Mouse (Mus musculus) retina, adult 2 months (tissue): ENCODE results near the gene Gm9008.
"Not testable (repeated sequence)": the region's sequence is repeated elsewhere in the genome, so short reads cannot be mapped to it uniquely, and the experiment has no call there.

Experiments used
- DNase-seq: peaks from one replicate; pipeline ENCODE4 v3.0.0-alpha.2; 2012; ENCODE audit warnings: low read depth, low spot score

Gene Gm9008

DNA sequence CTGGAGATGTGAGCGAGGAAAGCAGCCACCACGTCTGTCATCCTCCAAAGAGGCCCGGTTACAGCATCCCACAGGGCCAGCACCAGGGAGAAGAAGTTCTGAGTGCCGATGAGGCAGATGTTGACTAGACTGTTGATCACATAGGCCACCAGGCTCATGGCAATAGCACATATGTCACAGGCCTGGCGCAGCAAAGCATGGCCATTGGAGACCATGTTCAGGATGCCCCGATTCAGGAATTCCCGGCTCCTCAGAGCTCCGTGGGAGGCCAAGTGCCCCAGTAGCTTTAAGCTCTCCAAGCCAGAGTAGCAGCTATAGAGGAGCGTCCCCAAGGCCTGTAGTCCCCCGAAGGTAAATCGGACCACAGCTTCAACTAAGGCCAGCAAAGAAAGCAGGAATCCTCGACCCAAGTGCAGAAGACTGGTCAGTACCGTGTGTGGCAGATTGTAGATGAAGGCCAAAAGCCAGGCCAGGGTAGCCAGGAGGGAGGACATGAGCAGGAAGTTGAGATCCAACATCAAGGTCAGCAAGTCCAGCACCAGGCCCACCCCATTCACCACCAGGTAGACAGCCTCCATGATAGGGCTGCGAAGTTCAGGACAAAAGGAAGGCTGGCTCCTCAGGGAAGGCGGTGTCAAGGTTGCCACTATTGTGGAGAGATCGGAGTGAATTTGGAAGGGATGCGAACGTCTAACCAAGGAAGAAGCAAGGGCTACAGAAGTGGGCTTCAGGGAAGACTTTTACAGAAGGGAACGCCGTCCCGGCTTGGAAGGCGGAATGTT is at the start of gene Gm9008:
Gene Gm9008, minus strand, starts transcription at position 731 of the 782 bp plus-strand sequence.
- not testable (repeated sequence) for DNase-seq

DNA sequence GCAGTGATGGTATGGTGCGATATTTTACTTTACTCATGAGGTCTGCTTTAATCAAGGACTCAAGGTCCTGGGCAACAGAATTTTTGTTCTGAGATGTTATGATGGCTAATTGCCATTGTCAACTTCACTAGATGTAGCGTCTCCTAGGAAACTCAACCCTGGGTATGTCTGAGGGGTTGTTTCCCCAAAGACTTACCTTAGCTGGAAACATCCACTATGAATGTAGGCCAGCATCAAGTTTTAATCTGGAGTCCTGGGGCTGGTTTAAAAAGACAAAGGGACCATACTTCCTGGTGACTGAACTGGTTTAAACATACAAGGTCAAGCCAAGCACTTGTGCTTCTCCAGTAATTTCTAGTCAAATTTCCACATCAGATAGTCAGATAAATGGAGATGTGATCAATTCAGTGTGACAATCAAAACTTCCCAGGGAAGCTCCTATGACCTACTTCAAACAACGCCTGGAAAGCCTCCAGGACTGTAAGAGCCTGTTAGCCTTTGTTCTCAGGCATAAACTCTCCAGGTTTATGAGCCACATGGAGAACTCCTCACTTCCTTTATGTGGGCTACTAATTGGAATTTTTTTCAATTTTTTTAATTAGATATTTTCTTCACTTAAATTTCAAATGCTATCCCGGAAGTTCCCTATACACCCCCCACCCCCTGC is 24.5 kb upstream of the Gm9008 start:
- DNase-seq = no peak

DNA sequence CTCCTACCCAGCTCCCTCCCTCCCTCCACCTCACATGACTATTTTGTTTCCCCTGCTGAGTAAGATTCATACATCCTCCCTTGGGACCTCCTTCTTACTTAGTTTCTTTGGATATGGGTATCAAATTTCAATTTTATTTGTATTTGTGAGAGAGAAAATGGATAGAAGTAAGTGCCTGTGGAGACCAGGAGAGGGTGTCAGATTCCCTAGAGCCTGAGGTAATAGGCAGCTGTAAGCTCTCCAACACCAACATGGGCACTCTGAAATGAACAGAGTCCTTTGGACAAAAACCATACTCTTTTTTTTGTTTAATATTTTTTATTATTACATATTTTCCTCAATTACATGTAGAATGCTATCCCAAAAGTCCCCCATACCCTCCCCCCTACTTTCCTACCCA is 12.6 kb upstream of the Gm9008 start:
- DNase-seq = no peak

DNA sequence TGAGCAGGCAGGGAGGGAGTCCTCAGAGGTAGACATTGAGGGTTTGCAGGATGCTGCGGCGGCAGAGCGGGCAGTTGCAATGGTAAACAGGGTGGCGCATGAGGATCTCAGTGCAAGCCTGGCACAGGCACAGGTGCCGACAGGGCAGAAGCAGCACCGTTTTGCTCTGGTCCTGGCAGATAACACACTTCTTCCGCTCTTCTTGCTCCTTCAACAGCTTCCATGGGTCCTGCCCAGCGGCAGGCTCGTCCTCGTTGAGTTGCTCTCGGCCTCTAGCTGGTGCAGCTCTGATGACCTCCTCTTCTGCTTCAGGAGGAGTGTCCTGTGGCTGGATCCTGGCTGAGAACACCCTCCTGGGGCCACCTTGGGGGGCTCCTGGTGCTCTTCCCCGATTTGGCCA is 1.2 kb downstream of the Gm9008 start:
- DNase-seq = not testable (repeated sequence)

DNA sequence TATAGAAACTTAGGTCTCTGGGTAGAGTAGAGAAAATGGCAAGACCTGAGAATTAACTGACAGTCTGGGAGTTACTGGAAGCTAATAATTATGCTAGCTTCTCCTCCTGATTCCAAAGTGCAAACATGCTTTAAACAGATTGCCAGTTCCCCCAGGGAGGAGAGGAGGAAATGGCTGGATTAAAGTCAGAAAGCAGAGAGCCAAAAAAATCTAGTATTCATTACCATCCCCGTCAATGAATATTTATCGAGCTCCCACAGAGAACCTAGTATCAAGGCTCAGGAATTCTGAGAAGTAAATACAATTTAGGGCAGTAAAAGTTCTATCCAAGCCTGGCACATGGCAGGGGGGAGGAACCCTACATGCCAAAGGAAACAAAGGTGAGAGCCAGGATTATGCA is 29.4 kb downstream of the Gm9008 start:
- DNase-seq = no peak
